Mouse (Mus musculus): ENCODE results near the gene Ptprk. TPM values are rescaled to one million over a fixed set of nuclear protein-coding genes. Genes with fewer than 3 reads are reported as not detected.

Gene Ptprk
- polyA plus RNA-seq, 1 experiment from 2014 or later = 29.6 TPM

- Histone ChIP-seq H3K36me3 (no peaks in the 10 kb centered on the region), H3K27me3 (ENCODE audit: low read depth, poor library complexity, severe bottlenecking) (no peaks in the 10 kb centered on the region), H3K4me1 (no peaks in the 10 kb centered on the region), H3K4me3 (no peak overlapping the region), H3K27ac (replicated peaks) (no peak overlapping the region), H3K9me3 (replicated peaks) (no peaks in the 10 kb centered on the region)
- WGBS = 89% methylated on average over 1 of the region's 1 CpGs
- DNase-seq (ENCODE audit: low spot score) = no peak
Measured at GRCm38 (mm10) chr10:28619415-28619814, 544.8 kb downstream of the Ptprk start.

- Histone ChIP-seq H3K36me3 (no peaks in the 10 kb centered on the region), H3K9me3 (replicated peaks) (no peaks in the 10 kb centered on the region), H3K27ac (replicated peaks) (no peak overlapping the region), H3K4me1 (no peaks in the 10 kb centered on the region), H3K4me3 (no peak overlapping the region), H3K27me3 (ENCODE audit: low read depth, poor library complexity, severe bottlenecking) (no peaks in the 10 kb centered on the region)
- no peak for DNase-seq (ENCODE audit: low spot score)
Measured at GRCm38 (mm10) chr10:28636096-28636495, 561.5 kb downstream of the Ptprk start.

GRCm38 (mm10) chr10:28641887-28642286, 567.3 kb downstream of the Ptprk start:
- Histone ChIP-seq H3K27ac (replicated peaks) (no peak overlapping the region), H3K9me3 (replicated peaks) (no peaks in the 10 kb centered on the region), H3K27me3 (ENCODE audit: low read depth, poor library complexity, severe bottlenecking) (no peaks in the 10 kb centered on the region), H3K4me1 (no peaks in the 10 kb centered on the region), H3K36me3 (no peaks in the 10 kb centered on the region), H3K4me3 (no peak overlapping the region)
- 95% methylated on average over 2 of the region's 2 CpGs for WGBS
- DNase-seq (ENCODE audit: low spot score) = no peak

Small RNA genes lying within 50 kb of the gene (microRNA-seq; reads per million reads assigned to microRNA genes)
- gene Gm22370 = not detected

Measured in midbrain, embryonic 10.5 days (tissue).